Mouse (Mus musculus) spleen, postnatal 4 days (tissue): ENCODE data around the gene Tmem135.

Experiments
- DNase-seq, 2 experiments: peaks; one replicate each; pipeline ENCODE4 v3.0.0; 2022; ENCODE audit warnings: low spot score in 2 of 2

The Tmem135 gene

DNA sequence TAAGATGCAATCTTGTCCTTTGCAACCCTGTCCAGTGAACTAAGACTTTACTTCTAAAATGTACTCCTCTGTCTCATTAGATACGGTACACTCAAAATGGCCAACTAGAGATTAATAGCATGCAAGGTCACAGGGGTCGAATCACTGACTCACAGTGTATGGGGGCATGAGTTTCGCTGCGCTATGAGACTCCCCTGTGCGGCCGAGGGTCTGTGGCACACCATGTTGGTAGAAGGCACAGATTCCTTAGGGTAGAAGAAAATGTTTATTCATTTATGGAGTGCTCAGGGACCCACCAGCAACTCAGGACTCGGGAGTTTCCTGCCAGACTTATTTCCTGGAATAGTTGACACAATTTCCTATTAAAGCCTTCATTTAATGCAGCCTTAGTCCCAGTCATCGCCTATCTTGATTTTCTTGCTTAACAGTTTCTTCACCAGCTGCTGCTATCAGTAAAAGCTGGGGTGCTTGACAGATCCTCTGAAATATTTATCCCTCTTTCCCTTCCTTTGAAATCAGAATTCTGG, 14.2 kb upstream of the Tmem135 start:
- peak in 1 of 2 experiments; percentile 47 for DNase-seq

DNA sequence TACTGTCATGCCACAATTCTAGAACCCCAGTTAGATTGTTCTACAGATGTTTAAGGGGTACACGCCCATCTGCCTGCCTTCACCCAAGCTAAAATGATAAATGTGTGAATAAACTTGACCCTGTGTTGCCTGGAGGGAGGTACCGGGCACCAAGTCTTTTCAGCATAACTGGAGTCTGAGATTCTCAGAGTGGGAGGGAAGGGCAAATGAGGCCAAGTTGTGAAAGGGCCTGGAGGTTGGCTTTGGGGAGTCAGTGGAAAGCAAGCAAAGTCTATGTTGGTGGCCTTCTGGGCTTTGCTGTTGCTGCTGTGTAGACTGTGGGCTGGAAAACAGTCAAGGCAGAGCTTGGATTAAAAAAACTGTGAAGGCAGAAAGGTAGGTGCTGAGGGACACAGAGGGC, 13.7 kb upstream of the Tmem135 start:
- DNase-seq: peak in 1 of 2 experiments; percentile 39

DNA sequence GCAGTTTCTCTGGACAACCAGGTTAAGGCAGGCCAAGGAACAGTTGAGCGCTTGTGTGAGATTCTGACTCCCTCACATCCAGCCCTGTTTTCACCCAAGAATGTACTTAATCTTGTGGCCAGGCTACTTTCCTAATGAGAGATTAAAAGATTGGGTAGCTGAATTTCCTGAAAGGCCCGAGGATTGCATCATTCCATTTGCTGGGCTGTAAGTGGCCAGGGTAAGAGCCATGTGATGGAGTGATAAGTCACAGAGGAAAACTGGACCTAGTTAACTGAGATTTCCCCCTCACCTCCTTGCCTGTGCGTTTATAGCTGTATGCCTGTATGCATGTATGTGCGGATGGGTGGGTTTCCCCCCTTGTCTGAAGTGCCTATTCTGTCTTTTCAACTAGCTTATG, 12.0 kb upstream of the Tmem135 start:
- peak in 1 of 2 experiments; percentile 13 for DNase-seq

DNA sequence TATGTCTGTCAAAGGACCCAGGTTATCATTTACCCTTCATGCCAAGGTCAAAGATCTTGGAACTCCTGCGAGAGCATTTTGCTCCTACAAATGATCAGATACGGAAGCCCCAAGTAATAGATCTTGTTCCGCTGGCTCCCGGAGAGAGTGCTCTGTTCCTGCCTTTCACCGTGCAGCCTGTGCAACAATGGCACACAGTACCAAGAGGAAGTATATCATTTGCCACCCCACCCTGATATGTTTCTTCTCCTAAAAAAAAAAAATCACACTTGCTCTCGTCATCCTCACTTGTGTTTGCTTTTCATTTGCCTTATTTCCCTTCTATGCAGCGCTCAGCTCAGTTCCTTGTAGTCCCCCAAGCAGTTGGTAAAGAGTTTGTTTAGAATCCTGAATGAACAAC, 8.1 kb upstream of the Tmem135 start:
- no peak for DNase-seq

DNA sequence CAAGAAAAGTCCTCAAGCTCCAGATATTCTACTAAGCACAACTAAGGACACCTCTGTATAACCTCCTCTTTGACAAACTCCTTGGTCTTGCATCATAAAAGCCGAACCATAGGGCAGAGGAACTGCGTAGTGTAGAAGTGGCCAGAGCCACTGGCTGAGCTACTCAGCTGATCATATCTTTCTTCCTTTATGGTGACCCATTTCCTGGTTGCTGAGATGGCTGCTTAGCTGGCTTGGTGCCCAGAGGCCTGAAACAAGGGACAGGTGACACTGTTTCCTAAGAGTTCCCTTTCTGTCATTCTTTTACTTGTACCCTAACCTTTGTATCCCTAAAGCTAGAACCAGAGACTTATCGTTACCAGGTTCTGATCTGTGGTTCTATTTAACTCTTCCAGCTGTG, 7.3 kb upstream of the Tmem135 start:
- DNase-seq: no peak

DNA sequence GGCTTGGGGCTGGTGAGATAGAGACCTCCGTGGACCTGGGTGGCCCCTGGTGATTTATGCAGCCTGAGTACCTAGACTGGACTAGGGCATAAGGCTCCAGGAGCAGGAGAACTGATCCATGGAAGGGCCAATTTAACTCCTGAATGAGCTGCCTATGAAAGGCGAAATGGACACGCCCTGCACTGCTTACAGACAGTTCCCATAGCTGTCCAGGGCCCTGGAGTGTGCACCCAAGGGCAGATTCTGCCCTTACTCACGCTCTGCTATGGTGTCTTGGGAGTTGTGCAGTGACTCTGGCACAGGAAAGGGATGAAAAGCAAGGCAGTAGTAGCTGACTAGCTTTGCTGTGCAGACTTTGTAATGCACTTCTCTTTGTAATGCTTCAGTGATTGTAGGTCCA, 6.3 kb upstream of the Tmem135 start:
- no peak for DNase-seq

DNA sequence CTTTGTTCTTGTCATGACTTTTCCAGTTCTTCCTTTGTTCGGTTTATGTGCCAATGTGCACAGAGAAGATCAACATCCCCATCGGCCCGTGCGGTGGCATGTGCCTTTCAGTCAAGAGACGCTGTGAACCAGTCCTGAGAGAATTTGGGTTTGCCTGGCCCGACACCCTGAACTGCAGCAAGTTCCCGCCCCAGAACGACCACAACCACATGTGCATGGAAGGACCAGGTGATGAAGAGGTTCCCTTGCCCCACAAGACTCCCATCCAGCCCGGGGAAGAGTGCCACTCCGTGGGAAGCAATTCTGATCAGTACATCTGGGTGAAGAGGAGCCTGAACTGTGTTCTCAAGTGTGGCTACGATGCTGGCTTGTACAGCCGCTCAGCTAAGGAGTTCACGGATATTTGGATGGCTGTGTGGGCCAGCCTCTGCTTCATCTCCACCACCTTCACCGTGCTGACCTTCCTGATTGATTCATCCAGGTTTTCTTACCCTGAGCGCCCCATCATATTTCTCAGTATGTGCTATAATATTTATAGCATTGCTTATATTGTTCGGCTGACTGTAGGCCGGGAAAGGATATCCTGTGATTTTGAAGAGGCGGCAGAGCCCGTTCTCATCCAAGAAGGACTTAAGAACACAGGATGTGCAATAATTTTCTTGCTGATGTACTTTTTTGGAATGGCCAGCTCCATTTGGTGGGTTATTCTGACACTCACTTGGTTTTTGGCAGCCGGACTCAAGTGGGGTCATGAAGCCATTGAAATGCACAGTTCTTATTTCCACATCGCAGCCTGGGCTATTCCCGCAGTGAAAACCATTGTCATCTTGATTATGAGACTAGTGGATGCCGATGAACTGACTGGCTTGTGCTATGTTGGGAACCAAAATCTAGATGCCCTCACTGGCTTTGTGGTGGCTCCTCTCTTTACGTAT, 3.3 kb upstream of the Tmem135 start:
- DNase-seq: no peak

DNA sequence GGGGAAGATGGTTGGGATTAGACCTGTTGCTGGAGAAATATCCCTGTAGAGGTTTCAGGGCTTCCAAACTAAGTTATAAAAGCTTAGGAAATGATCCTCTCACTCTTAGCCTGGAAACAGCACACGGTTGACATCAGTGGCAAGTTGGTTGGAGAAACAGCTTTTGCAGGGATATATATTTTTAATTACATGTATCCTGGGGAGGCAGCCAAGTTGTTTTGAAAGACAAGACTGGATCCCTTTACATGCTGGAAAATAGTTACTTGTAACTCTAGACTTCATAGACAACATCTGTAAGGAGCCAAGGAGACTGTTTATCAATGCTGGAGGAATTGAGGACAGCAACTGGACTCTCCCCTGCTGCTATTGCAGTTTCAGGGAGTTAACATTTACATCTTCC, 2.0 kb upstream of the Tmem135 start:
- no peak for DNase-seq

DNA sequence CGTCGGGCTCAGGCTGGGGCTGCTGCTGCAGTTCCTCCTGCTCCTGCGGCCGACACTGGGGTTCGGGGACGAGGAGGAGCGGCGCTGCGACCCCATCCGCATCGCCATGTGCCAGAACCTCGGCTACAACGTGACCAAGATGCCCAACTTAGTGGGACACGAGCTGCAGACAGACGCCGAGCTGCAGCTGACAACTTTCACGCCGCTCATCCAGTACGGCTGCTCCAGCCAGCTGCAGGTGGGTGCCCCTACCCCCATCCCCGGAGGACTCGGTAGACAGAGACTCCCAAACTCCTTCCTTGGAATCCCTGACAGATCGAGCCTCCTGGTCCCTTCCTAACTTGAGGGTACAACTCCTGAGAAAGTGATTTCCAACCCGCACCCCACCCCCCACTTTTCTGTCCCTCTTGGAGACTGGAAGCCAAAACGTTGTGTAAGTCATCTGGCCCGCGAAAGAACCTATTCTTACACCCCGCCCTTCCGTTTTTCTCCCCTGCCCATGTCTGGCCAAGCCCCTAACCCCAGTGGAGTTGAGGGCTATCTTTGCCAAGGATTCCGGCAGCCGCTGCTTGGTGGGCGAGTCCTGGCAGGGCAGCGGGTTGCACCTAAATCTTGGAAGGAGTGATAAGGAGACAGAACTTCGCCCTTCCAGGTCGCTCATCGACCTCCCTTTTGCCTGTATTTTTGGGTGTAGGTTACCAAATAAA, 865 bp upstream of the Tmem135 start:
- no peak for DNase-seq

DNA sequence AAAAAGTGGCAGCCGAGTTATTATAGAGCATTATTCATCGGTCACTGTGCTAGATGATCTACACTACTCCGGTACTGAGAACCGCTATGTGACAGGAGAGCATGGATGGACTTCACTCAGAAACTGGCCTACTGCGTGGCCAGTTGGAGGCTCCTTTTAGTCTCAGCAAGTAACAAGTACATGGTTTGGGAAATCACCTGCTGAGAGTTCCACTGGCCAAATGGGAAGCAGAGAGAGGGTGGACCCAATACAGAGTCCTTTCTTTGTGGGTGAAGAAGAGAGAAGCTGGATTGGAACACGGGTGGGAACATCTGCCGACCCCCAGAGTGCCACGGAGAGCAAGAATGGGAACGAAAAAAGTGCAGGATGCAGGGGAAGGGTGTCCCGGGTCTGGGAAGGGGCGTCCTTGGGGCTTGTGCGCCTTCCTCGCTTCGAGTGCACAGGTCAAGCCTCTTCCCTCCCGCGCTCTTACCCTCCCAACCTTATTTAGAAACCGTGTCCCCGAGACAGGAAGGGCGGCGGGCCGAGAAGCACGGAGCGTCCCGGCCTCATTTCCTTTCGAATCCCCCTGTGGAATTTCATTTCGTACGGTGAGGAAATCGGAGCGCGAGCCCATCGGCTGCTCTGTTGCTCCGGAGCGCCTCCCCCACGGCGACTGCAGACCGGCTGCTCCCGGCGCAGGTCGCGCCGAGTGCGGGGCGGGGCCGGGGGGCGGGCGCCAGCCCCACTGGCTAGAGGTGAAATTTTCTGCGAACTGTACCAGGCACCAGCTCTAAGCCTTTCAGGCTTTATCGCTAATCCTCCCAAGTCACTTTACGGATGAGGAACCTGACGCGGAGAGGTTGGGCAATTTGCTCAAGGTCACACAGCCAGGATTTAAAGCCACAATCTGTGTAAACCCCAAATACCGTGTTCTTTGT, 709 bp downstream of the Tmem135 start:
- DNase-seq: peak in 1 of 2 experiments; percentile 19

DNA sequence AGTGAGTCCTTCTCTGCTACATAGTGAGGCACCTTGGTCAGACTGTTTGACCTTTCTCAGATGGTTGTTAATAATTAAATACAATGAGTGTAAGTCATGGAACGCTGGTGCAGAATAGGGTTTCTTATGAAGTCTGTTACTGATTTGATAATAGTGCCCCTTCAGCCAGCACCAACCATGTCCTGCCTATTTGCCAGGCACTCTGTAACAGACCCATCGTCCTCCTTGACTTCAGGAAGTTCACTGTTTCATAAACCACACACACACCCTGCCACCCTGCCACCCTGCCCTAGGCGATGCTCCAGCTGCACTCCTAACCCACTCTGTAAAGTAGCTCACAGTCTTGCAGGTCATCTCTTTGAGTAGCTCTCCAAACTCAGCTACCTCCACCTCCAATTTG, 2.1 kb downstream of the Tmem135 start:
- DNase-seq: no peak

DNA sequence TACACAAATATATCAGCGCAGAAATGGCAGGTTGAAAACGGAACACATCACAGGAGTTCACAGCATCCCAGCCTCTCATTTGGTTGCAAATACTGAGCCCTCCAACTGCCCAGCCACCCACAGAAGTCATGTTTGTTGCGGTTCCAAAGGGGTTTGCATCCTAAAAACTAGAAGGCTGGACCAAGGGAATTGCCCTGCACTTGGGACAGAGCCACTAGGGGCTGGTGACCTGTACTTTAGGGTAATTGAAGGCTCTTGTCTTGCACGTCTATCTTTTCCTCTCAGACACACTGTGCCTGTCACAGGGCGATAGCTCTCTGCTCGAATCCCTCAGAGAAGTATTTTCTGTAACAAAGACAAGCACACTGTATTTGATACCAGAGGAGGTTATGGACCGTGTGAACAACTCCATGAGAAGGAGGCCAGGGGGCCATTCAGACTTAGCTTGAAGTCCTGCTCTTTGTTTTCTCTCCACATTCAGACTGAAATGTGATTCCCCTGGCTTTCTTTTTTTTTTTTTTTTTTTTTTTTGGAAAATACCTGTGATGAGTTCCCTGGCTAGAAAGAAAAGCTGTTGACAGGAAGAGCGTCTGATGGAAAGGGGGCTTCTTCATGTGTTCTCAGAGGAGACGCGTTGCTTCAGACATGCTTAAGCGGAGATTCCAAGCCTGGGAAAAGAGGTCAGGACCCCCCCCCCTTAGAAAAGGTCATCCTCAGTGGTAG, 2.7 kb downstream of the Tmem135 start:
- no peak for DNase-seq

DNA sequence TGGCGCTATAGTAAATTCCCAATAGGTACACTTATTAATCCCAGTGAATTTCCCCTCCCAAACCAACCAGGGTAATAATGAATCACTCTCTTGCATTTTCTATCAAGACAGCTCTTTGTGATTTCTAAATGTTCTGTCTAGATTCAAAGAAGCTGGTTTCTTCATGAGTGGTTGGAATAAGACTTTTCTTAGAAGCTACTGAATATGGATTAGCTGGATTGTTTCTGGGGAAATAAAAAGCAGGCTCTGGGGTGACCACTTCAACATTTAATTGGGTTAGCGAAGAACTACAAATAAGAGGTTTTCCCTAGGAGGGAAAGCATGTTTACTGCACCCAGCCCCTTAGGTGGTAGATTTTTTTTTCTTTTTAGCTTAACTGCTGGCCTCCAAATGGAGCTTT, 3.3 kb downstream of the Tmem135 start:
- no peak for DNase-seq

DNA sequence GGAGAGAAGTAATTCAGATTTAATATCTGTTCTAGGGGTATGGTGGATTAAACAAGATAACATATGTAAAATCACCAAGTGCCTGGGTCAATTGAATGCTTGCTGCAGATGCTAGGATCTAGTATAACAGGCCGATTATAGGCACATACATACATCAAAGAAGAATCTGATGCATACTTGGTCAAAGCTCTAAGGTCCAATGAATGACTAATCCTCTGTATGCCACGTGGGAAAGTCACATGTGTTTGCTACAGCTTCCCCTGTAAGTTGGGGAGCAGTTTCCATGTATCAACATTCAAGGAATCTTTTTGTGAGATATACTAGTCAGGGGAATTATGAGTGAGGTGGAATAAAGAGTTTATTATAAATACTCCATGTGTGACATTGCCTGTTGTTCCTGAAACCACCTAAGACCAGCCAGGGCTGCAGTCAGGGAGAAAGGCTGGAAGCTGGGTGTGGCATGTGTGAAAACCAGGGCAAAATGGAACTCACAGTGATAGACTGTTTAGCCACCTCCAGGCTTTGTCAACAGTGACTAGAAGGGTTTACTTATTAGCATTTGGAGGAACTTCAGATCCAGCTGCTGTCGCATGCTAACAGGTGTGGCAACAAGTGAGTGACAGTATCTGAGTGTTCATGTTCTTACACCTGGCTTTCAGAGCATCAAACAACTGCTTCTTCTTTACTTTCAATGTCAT, 6.0 kb downstream of the Tmem135 start:
- no peak for DNase-seq

DNA sequence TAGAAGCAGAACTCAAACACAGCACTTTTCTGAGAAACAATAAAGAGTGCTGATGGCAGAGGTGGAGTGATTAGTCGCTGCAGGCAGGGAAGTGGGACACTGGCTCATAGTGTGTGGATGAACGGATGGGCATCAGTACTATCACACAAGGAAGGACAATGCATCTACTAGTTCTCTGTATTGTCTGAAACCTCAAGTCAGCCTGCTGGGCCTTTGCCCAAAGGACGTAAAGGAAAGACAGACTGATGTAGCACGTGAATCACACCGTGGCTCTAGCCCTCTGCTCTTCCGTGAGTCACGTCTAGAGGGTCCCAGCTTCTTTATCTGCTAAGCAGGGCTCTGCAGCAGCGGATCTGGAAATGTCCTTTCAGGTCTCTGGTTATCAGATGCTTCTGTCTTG, 7.6 kb downstream of the Tmem135 start:
- no peak for DNase-seq

DNA sequence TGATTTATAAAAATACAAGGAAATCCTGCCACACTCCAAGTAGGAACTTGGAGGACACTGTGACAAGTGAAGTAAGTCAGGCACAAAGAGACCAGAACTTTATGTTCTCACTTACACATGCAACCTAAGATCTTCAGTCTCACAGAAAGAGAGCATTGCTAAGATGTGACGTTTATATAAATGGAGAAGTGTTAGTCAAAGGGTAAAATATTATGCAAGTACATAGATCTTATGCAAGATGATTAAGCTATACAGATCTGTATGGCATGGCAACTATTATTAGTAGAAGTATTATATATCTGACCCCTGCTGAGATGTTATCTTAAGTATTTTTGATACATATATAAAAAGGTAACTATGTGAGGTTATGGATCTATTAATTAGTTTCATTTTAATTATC, 8.6 kb downstream of the Tmem135 start:
- DNase-seq: no peak

DNA sequence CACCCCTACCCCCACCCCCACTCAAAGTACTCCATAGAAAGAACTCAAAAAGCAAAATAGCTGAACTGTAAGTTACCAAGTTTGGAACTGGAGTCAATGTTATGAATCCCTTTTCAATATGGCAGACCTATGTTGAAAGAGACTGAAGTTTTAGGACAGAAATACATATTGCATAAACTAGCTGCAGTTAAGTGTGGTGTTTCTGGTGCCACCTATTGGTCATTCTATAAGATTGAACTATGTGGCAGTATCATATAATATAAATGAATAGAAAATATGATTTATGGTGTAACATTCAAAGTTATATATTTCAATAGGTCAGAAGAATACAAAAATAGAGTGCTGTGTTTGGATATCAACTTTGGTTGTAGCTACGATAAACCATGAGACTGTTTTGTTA, 11.2 kb downstream of the Tmem135 start:
- DNase-seq: no peak

DNA sequence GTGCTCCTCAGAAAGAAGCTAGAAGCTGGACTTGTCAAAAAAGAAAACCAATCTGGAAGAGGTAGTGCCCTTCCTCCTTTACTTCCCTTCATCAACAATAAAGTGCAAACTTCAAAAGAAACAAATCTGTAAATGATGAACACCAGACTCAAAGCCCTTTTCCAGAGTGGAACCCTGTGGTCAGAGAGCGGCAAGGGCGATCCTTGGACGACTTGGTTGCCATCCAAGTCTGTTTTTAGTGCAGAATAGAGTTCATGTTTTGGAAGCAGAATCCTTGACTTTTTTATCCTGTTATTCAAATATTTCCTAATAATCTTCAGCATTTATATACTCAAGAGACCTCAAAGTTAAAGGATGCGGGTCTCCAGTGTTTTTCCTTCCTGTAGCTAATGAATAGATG, 11.6 kb downstream of the Tmem135 start:
- no peak for DNase-seq

DNA sequence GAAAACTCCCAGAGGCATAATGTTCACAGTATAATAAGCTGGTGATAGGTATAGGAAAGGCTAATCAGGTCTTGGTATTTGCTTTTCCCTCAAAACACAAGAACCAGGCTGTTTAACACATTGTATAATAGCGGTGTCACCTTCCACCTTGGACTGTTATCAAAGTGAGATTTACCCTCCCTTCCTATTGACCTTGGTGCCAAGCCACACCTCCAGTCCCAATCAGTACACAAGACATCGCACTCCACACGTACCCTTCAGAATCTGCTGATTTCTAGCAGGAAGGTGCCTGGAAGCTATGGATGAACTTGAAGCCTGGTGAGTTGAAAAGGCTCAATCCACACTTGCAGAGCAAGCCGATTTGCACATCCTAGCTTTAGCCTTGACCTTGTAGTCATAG, 12.2 kb downstream of the Tmem135 start:
- DNase-seq: no peak

DNA sequence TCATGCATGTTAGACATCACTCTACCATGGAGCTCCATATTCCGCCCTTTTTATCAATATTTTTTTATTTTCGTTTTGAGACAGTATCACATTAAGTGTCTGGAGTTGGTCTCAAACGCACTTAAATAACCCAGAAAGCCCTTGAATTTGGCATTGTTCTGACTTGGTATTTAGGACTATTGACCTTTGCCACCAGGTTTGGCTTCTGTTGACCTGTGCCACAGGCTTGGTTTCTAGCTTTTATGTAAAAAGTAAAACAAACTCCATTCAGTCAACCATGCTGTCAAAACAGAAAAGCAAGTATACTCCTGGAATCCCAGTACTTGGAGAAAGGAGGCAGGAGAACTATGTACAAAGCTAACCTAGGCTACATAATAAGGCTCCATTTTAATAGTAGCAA, 12.7 kb downstream of the Tmem135 start:
- no peak for DNase-seq

DNA sequence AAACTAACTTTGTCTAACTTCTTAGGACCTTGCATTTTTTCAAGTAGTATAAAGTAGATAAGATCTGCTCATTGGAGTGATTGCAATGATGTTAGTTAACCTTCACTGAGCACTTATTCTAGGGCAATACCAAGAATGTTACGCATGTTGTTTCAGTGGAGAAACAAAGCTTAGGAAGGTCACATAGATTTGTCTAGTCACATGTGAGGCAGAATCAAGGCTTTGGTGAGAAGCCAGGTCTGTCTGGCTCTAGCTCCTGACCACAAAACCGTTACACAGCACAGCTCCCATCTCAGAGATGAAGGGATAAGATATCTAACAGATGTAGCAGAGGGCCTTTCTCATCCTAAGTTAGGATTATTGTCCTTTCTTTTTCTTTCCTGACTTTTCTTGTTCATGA, 13.4 kb downstream of the Tmem135 start:
- no peak for DNase-seq
